Mouse (Mus musculus) ES-Bruce4 (cell line): Measurements from ENCODE around the gene Acacb.

Experiments used
- CTCF ChIP-seq: IDR thresholded peaks from one replicate; pipeline ENCODE4 v1.8.1; 2011; ENCODE audit warnings: low read depth, low read length
- EP300 ChIP-seq: IDR thresholded peaks from 2 replicates; pipeline ENCODE4 v1.6.1; 2011; ENCODE audit warnings: low read depth, low read length; ENCODE audit not compliant: insufficient read depth
- POLR2A ChIP-seq: IDR thresholded peaks from one replicate; pipeline ENCODE4 v1.8.1; 2011; ENCODE audit warnings: low read length; ENCODE audit not compliant: insufficient read depth

GRCm38 (mm10) chr5:114275339-114275738 is 129.0 kb downstream of the Acacb start:
- no peak for TF ChIP-seq CTCF
- TF ChIP-seq EP300 = peak; percentile 74; the same call in 1 of the 2 replicates
- no peak for TF ChIP-seq POLR2A
